Mouse (Mus musculus) layer of hippocampus, adult 2 months (tissue): Measurements from ENCODE around the gene Lyl1. TPM values are rescaled to one million over a fixed set of nuclear protein-coding genes. Genes with fewer than 3 reads are reported as not detected.
A peak's percentile ranks its signal among the peaks of the same experiment; 100 is the strongest.

ENCODE experiments used
- DNase-seq, 2 experiments: peaks; one replicate each; pipeline ENCODE4 v3.0.0; 2022; ENCODE audit warnings: low spot score in 2 of 2
- H3K27ac ChIP-seq: fragments of 200-600 bp; 2 replicates; pipeline ENCODE4 v1.8.1; 2022
- H3K4me3 ChIP-seq: fragments of 200-600 bp; 2 replicates; pipeline ENCODE4 v1.8.1; 2022; ENCODE audit warnings: mild to moderate bottlenecking
- CTCF ChIP-seq: fragments of 200-600 bp; conservative IDR thresholded peaks from 2 replicates; pipeline ENCODE4 v1.8.1; 2022; ENCODE audit warnings: antibody characterized with exemption, mild to moderate bottlenecking, moderate library complexity
- total RNA-seq, 2 experiments: library from RNA; stranded (reverse); gene quantifications; 2 replicates each; pipeline ENCODE4 v1.2.3; 2021

Gene Lyl1
- total RNA-seq, 2 experiments from 2014 or later: 2.3 to 2.6 TPM

DNA sequence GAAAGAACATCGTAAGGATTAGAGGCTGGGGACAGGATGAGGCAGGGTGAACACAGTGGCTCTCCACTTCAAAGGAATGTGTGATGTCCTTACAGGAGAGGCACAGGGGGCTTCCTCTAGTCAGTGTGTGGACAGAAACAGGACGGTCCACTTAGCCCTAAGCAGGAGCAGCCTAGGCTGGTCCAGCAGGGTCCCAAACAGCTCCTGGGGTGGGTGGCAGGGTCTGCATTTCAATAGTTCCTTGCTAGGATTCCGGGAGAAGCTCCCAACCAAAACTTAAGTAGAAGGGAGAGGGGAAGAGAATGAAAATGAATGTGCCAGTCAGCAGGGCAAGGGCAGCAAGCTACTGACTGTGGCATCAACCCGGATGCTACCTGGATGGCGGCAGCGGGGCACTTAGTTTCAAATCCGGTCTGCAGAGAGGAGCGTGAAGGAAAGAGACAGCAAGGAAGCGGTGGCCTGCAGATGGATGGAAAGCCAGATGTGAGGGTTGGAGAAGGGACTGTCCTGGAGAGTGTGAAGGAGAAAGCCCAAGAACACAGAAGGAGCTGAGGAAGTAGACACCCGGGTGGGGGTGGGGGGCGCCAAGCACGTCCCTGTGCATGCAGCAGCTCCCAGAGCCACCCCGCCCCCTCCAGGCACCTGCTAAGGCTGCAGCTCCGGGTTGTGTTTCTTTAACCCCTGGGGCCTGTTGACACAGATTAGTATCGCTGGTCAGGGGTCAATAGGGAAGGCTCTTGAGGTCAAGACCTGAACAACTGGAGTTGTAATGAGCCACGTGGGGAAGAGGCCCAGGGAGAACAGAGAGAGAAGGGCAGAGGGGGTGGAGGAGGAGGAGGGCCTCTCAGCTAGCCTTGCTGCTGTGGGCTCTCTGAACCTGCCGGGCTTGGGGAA is 44.0 kb downstream of the Lyl1 start:
- H3K4me3 ChIP-seq: no peak overlapping the region
- no peak for DNase-seq
- no peak; the same call in 1 of the 2 replicates for TF ChIP-seq CTCF
- H3K27ac ChIP-seq: peak overlapping the region; percentile 60

DNA sequence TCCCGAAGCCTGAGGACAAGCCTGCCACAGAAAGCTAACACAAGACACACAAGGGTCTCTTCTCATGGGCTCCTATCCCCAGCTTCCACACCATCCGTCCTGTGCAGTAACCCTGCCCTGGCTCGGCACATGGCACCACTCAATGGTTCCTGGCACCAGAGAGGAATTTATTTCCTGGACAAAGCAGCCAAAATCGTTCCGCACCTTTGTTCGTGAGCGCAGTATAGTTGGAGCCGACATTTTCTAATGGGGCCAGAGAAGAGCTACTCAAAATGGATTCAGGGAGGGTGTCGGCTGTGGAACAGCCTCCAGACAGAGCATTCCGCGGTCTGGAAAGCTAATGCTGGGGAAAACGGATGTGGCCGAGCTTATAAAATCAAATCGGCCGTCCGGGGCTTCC is 48.3 kb downstream of the Lyl1 start:
- H3K27ac ChIP-seq: peak overlapping the region; percentile 91
- H3K4me3 ChIP-seq: peak overlapping the region; percentile 22
- no peak for TF ChIP-seq CTCF
- no peak for DNase-seq

DNA sequence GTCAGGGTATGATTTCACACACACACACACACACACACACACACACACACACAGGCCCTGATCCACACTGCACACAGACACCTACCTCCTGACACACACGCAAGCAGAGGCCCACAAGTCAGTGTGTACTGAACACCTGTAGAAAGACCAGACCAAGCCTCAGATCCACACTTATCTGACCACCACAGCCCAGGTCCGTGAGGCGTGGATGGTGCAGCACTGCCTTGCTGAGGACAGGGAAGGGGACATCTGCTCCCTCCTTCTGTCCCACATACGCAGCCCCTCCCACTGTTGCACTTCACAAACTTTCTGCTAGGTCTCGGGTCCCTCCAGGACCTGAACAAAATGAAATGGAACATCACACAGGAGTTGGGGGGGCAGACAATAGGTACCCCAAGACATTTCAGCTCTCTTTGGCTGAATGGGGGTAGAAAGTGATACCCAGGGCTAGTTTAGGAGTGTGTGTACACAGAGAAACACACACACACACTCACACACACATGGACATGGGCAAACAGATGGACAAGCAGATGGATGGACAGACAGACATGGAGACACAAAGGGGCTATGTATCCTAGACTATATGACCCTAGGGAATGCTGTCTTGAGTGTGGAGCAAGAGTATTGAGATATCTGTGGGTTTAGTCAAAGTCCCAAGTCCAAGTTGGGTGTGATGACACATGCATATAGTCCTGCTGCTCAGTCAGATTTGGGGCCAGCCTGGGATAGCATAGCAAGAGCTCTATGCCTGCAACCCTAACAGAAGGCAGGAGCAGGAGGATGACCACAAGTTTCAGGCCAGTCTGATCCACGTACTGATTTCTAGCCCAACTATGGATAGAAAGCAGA is 51.7 kb downstream of the Lyl1 start:
- H3K27ac ChIP-seq: peak overlapping the region; percentile 61; the same call in 1 of the 2 replicates
- no peak overlapping the region for H3K4me3 ChIP-seq
- no peak for DNase-seq
- TF ChIP-seq CTCF: no peak

Other genes starting within 250 kb of the Lyl1 start
- gene Ier2, start 38.6 kb upstream of the Lyl1 start, total RNA-seq: 1 to 10 TPM; 5.1 to 7.2 TPM
- 100 to 1,000 TPM; 109 to 113 TPM for gene Trmt1, start 15.2 kb upstream of the Lyl1 start, total RNA-seq
- 10 to 100 TPM; 91.8 to 93.9 TPM for gene Nacc1, start 13.6 kb upstream of the Lyl1 start, total RNA-seq
- under 1 TPM in 1 of 2 experiments, not detected in 1; 0.54 TPM for gene G430095P16Rik, start 21.6 kb downstream of the Lyl1 start, total RNA-seq
- gene Nfix, start 98.9 kb downstream of the Lyl1 start, total RNA-seq: 100 to 1,000 TPM; 408 to 482 TPM
- gene Dand5, start 121.4 kb downstream of the Lyl1 start, total RNA-seq: 10 to 100 TPM; 11.9 TPM
- gene Gadd45gip1, start 130.1 kb downstream of the Lyl1 start, total RNA-seq: 10 to 100 TPM; 23.3 to 26.1 TPM
- gene Rad23a, start 139.2 kb downstream of the Lyl1 start, total RNA-seq: 10 to 100 TPM; 63.4 to 75.9 TPM
- 100 to 1,000 TPM; 457 to 504 TPM for gene Calr, start 145.5 kb downstream of the Lyl1 start, total RNA-seq
- gene Farsa, start 155.5 kb downstream of the Lyl1 start, total RNA-seq: 10 to 100 TPM; 49.7 to 58.0 TPM
- 10 to 100 TPM; 17.6 to 19.8 TPM for gene Syce2, start 170.7 kb downstream of the Lyl1 start, total RNA-seq
- 10 to 100 TPM; 37.5 to 41.2 TPM for gene Gcdh, start 192.5 kb downstream of the Lyl1 start, total RNA-seq
- not detected for gene Klf1, start 200.5 kb downstream of the Lyl1 start, total RNA-seq
- gene Dnase2a, start 207.1 kb downstream of the Lyl1 start, total RNA-seq: 1 to 10 TPM; 3.9 to 5.7 TPM
- 10 to 100 TPM; 78.9 to 85.5 TPM for gene Mast1, start 235.9 kb downstream of the Lyl1 start, total RNA-seq
- 1 to 10 TPM; 1.1 TPM for gene Rtbdn, start 245.5 kb downstream of the Lyl1 start, total RNA-seq